Mouse (Mus musculus): ENCODE measurements around the gene Adh4. TPM values are rescaled to one million over a fixed set of nuclear protein-coding genes. Genes with fewer than 3 reads are reported as not detected.
A peak's percentile ranks its signal among the peaks of the same experiment; 100 is the strongest.
"Not testable (repeated sequence)": the region's sequence is repeated elsewhere in the genome, so short reads cannot be mapped to it uniquely, and the experiment has no call there.

Gene Adh4
- not detected for total RNA-seq (2022)

DNA sequence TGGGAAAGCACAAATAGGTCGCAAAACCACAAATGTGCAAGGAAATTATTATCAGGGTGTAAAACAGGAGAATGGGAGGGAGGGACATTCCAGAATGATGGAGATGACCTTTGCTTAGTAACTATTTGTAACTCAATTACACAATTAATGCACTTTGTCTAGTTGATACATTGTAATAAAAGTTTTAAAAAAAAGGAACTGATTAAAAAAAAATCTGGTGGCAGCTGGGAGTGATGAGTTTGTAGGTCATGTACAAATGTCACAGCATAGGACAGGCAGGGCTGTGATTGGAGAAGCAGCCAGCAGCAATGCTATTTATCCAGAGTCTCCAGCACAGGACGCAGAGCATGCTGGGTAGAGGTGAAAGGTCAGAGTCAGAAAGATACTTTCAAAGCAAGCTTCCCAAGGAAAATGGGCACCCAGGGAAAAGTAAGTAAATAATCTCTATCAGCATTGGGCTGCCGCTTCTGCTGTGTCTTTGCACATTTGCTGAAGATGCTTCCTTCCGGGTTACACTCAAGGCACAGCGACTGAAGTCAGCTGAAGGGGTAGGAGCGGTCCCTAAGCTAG lies at the start of gene Adh4:
Gene Adh4 (plus strand): TSS at position 346 of the 570 bp plus-strand sequence.
- no peak for DNase-seq (ENCODE audit: low spot score in 2 of 2)

DNA sequence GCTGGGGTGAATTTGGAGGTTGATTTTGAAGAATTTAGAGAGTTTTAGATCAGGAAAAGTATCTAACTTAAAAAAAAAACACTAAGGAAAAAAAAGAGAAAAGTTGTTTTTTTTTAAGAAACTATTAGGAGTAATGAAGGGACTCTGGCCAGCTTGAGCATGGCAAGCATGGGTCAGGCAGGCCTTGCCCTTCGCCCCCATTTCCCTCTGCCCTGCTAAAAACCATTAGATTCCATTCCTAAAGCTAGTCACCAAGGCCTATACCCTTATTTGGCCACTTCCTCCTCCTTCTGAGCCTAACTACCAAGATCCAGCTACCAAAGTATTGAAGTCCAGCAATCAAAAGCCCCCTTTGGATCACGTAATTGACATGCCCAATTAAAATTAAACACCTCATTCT lies 49.1 kb upstream of the Adh4 start:
- DNase-seq (ENCODE audit: low spot score in 2 of 2): no peak

DNA sequence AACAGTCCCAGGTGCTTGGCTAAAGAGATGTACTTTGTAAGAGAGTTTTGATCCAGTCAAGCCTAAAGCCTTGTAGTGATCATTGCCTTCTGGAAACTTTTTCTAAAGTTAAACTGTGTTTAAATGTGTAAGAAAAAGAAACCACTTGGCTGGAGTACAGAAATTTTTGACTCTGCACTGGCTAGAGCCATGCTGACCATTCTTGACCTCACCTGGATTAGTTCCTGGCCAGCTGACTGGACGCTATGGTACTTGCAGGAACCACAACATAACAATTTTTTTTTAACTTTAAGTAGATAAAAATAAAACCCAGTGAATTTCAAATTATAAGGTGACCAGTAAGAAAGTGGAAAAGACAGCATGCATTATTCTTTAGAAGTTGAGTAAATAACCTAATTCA lies 45.7 kb upstream of the Adh4 start:
- no peak for DNase-seq (ENCODE audit: low spot score in 2 of 2)

DNA sequence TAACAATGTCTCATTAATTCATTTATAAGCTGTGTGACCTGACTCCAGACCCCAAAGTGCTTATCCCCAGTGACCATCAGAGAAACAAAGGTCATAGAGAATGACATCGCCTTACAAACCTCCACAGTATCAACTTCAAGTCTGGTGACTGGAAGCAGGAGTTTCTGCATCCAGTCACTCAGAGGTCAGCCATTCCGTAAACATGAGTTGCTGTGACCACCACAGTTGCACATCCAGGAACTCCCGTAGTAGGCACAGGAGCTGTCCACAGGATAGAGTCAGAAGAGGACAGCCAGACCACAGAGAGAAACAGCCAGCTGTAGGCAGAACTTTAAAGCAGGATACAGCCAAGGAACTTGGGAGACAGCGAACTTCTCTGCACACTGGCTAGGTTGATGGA lies 45.0 kb upstream of the Adh4 start:
- not testable (repeated sequence) for DNase-seq (ENCODE audit: low spot score in 2 of 2)

DNA sequence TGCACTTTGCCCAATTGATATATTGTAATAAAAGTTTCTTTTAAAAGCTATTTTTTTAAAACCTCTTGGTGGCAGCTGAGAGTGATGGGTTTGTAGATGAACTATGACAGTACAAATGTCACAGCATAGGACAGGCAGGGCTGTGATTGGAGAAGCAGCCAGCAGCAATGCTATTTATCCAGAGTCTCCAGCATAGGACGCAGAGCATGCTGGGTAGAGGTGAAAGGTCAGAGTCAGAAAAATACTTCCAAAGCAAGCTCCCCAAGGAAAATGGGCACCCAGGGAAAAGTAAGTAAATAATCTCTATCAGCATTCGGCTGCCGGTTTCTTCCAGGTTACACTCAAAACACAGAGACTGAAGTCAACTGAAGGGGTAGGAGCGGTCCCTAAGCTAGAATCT lies 41.3 kb upstream of the Adh4 start:
- no peak for DNase-seq (ENCODE audit: low spot score in 2 of 2)

DNA sequence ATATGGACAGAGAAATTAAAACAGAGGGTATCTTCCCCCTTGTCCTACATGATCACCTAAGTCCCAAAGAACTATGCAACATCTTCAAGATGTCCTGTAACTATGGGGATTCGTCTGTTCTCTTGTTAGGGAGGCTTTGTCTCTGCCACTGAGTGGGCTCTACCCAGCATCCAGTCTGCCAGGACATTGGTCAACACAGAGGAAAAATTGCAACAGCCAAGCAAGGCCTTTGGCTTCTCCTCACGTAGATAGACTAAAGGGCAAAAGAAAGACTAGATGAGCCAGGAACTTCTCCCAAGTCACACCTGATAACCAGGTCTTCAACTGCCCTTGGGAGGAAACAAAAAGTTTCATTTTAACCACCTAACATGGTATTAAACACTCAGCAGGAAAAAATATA lies 40.1 kb upstream of the Adh4 start:
- no peak for DNase-seq (ENCODE audit: low spot score in 2 of 2)

DNA sequence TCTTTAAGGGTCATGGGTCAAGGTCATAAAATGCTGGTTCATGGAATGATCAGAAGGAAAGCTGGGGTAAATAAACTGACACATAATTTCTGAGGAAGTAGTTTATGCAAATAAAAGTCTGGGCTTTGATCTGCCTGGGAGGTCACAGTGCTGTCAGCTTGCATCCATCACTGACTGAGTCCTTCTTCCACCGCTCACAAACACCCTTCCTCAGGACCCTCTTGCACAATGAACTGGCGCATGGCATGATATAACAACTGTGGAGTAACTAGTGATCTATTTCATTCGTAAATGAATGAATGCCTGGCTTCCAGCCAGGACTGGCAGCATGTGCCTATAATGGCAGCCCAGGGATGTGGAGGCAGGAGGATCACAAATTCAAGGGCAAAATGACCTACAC lies 34.1 kb upstream of the Adh4 start:
- DNase-seq (ENCODE audit: low spot score in 2 of 2): no peak

DNA sequence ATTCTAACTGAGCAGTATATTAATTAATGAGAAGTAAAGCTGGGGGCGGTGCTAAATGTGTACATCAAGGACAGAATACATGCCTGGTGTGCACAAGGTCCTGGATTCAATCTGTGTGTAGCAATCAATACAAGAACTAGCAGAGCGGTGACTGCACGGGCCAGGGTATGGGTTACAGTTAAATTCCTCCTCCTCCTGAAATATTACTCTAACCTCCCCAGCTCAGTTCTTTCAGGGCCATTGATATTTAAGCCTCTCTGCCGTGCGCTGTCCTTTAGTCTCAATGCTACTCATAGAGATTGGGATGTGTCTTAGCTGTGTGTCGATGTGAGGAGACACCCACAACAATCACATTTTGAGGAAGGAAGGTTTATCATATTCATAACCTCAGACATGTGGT lies 28.1 kb upstream of the Adh4 start:
- DNase-seq (ENCODE audit: low spot score in 2 of 2): no peak

DNA sequence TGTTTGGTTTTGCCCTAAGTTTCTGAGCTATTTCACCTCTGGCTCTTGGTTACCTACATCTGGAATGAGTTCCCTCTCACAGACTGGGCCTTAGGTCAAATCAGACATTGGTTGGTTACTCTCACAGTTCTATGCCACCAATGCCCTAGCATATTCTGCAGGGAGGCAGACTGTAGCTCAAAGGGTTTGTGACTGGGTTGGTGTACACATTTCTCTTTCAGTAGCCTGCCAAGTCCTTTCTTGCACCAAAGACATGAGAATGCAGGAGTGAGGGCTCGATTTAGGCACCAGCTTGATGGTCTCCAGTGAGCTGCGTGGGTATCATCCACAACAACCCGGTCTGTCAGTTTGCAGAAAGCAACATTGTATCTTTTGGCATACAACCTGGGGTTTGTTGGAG lies 10.4 kb upstream of the Adh4 start:
- no peak for DNase-seq (ENCODE audit: low spot score in 2 of 2)

DNA sequence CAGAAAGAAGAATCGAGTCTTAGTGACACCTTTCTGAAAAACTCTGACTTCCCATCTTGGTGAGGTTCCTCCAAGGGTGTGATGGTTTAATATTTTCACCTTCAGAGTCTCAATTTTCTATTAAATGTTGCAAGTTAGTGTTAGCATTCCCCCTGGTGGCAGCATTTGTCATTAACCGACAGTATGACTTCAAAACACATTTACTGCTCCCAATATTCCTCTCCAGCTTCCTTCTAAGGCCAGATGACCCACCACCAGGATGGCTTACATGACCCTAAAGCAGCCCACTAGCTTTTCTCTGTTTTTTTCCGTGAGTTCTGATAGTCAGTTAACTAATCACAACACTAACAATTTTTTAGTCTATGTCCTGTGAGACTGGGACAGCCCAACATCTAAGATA lies 9.9 kb upstream of the Adh4 start:
- peak in 1 of 2 experiments; percentile 3 for DNase-seq (ENCODE audit: low spot score in 2 of 2)

DNA sequence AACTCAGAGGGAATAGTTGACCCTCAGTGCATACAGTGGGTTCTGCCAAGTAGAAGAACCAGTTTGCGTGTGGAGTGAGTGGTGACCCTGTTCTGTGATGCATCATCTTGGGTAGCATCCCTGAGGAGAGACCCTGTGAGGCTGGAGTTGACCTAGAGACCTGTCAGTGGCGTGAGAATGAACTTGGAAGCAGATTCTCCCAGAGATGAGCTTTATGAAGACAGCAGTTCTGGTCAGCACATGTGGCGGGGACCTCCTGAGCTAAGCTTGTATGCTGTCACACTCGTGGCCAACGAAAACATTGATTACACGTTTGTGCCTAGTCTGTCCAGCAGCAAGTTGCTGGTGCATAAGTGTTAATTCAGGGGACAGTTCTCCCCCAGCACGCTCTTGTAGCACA lies 9.4 kb upstream of the Adh4 start:
- no peak for DNase-seq (ENCODE audit: low spot score in 2 of 2)

DNA sequence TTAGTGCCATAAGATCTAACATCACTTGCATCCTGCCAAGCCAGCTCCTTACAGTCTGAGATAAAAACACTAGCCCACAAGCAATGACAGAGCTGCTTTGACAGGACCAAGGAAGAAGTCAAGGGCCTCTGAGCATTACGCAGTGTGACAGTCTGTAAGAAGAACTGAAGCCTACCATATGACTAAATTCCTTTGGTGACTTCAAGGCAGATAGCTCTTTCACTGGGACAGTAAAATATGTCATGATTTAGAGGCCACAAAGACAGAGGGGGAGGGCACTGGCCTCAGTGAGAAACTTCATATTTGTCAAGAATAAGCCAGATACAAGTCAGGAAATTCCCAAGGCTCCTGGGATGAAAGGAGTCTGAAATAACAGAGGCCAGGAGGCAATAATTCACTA lies 7.3 kb upstream of the Adh4 start:
- DNase-seq (ENCODE audit: low spot score in 2 of 2): no peak

DNA sequence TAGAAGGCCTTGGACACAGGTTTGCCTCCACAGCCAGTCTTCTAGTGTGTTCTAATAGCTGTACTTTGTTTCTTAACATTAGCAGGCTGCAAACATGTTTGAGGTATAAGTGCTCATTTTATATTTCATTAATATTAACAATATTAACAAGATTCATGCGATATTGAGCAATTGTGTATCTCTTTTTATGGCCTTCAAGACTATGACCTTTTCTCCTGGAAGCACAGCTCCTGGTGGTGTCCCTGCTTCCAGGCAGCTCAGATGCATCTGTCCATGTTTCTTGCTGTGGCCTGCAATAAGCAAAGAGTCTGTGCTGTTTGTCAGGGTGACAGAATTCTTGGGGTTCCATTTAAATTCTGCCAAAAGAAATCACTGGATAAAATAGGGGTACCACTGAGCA lies 5.7 kb upstream of the Adh4 start:
- no peak for DNase-seq (ENCODE audit: low spot score in 2 of 2)

DNA sequence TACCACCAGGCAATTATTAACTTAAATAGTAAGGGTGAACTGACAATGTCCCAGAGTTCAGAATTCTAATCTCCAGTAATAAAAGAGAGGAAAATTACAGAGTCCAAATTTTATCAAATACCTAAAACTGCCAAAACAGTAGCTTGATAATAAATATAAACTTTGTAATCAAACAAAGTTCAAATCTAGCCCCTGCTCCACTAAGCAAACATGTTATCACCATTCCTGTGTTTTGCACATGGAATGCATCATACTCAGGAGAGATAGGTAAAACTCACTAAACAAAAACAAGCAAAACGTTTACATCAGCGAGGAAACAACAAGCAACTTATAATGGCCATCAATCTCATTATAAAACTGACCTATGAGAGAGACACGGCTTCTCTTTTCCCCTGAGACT lies 5.1 kb upstream of the Adh4 start:
- DNase-seq (ENCODE audit: low spot score in 2 of 2): no peak

DNA sequence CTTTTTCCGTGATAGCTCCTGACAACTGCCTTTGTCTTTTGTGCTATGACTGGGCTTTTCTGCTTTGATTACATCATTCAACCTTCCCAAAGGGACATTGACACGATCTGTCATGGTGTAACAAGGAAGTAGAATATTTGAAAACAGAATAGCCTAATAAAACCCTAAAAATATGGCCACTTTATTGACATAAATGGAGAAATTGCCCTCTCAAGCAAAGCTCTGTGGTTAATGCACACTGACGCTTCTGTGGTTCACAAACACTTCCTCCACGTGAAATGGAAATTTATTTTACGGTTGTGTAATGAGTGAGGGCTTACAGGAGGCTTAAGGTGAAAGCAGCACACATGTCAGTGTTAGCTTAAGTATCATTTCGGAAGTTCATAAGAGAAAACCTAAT lies 4.1 kb downstream of the Adh4 start:
- no peak for DNase-seq (ENCODE audit: low spot score in 2 of 2)

DNA sequence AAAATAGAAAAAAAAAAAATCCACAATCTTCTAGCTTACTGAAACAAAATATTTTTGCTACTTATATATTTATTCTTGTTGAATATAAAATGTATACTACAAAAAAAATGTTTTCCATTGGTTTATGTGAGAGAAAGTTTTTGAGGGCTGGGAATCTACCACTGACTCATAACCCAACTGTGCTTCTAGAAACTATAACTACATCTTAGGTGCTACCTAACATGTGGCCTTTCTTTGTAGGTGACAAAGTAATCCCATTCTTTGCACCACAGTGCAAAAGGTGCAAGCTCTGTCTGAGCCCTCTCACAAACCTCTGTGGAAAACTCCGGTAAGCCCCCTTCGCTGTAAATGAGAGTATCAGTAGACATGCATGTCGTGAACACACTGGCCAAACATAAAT lies 5.1 kb downstream of the Adh4 start:
- DNase-seq (ENCODE audit: low spot score in 2 of 2): no peak

DNA sequence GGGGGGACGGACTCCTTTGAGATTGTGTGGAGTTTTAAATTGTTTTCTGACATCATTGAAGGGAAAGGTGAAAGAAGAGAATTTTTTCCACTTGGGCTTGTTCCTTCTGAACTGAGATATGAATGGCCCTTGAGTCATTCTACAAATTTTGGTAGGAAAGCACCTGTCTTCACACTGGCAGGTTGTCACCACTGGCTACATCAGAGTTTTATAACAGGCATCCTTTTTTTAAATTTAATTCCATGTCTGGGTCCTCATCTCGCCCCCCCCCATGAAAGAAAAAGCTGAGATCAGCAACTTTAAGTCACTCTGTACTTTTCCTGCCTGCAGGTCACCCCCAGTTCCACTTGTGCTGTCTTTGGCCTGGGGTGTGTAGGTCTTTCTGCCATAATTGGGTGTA lies 8.4 kb downstream of the Adh4 start:
- no peak for DNase-seq (ENCODE audit: low spot score in 2 of 2)

DNA sequence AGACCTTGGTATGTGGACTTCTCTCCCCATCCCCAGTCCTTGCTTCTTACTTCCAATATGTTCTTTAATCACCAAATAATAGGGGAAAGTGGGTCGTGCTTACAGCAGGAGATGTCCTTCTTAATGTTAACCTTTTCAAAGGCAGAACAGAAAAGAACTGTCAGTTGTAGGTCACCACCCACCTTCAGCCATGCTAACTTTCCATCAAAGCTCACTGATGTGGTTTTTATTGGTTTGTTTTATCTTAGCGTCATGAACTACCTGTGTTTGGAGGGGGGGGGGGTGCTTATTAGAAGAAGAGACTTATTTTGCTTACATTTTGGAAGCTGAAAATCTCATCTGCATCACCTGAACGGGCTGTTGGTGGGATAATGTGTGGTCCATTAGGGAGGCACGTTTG lies 9.0 kb downstream of the Adh4 start:
- DNase-seq (ENCODE audit: low spot score in 2 of 2): no peak

DNA sequence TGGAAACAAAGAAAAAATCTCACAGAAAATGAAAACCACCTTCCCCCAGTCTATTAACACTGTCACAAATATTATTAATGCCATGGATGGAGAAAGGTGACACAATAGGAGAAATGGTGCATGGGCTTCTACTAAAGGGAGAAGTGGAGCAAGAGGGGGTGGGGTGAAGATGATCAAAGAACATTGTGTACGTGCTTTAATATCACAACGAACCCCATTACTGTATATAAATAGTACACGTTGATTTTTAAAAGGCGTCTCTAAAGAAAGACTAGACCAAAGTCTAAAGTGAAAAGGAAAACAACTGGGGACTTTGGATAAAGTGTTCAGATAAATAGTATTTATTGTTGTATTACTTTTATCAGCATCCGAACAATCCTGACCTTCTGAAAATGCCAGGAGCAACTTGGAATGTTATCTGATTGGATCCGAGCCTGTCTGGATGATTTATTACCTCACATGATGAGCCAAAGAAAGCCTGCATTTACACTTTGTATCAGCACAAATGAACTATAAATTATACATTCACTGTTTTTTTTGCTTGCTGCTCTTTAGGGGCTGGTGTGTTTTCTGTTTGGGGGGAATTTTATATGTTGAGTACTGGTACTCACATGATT lies 15.2 kb downstream of the Adh4 start:
- no peak for DNase-seq (ENCODE audit: low spot score in 2 of 2)

DNA sequence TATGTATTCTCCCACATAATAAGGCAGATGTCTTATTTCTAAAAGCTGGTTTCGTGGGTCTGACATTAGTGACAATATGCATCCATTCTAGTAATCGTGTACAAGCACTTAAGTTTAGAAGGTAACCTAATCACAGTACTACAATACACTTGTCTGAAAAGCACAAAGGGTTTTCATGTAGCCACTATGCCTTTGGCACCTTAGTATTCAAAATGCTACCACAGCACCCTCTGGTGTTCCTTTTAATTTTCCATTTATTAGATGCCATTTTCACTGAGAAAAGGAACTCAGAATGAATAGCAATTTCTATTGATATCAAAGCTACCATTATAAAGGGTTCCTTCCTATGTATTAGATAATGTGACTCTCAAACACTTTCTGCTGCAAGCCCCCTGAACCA lies 16.6 kb downstream of the Adh4 start:
- DNase-seq (ENCODE audit: low spot score in 2 of 2): no peak

DNA sequence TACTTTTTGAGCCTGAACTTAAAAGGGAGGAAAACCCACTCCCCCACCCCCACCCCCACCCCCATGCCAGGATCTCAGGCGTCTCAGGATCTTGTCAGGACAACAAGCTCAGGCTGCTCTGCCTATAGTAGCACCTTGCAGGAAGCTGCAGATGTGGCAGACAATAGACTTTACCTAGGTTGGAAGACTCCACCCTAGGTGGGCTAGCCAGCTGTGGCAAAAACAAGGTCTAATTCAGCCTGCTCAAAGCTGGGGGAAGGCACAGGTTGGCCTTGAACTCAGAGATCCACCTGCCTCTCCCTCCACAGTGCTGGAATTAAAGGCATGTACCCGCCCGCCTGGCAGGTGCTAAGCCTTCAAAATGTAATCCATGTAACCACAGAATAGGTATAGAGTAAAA lies 23.4 kb downstream of the Adh4 start:
- no peak for DNase-seq (ENCODE audit: low spot score in 2 of 2)

DNA sequence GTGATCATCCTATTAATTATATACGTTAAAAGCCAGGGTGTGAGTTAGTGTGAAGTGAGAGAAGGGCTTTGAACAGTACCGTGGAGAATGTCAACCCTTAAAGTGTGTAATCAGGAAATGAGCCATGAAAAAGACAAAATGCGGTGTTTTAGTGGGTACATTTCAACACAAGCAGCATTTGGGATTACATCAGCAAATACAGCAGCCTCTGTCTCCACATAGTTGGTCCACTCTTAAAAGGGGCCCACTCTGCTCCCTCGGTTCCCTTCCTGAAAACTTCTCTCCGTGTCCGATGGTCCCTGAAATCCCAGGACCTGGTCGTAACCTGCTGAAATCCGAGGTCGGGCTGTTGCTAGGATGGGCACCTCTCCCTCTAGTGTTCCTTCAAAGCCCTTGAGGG lies 26.9 kb downstream of the Adh4 start:
- no peak for DNase-seq (ENCODE audit: low spot score in 2 of 2)

DNA sequence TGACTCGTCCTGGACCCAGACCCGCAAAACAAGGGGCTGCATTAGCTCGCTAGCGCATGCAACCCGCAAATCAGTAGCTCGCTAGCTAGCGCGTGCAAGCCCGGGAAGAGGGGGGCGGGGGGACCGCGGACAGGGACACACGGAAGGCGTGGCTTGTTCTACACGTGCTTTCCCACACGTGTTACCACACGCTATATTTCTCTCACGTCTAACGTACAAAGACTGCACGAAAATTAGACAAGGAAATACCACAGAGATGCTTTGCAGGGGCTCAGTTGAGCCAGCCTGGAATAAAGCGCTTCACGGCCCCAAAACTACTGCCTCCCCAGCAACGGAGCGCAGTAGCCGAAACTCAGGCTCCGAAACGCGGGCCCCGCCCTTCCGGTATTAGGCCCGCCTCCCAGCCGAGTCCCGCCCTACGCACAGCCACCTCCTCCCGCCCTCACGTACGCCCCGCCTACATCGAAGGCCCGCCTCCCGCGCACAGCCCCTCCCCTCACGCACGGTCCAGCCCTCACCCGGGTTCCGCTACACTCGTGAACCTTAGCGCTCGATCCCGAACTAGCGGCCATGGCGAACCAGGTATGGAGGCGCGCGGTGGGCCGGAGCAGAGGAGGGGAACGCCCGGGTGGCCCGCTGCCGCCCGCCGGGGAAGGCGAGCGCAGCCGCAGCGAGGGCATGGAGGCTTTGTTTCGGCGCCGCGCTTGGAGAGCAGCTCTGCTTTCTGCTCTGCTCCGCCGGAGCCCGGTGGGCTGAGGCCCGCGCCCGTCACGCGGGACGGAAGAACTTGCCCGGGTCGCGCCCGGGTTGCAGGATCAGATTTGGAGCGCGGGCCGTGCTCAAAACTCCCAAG lies 27.6 kb downstream of the Adh4 start, which contains the start of gene Adh5:
Gene Adh5 (plus strand): TSS at position 482 of the 853 bp plus-strand sequence.
- DNase-seq (ENCODE audit: low spot score in 2 of 2): peak; percentile 76 to 86
